Mouse (Mus musculus) liver, embryonic 13.5 days (tissue): ENCODE results near the gene Rfwd3. TPM values are rescaled to one million over a fixed set of nuclear protein-coding genes. Genes with fewer than 3 reads are reported as not detected.
"Not testable (repeated sequence)": the region's sequence is repeated elsewhere in the genome, so short reads cannot be mapped to it uniquely, and the experiment has no call there.

ENCODE experiments used
- ATAC-seq: fragments of 200-750 bp; cut with Nextera tagmentation; 2 replicates; pipeline ENCODE4 v1.8.0; 2017; ENCODE audit warnings: low read depth, mild to moderate bottlenecking, moderate number of reproducible peaks, moderate library complexity
- DNase-seq: peaks from one replicate; pipeline ENCODE4 v3.0.0; 2022
- H3K27ac ChIP-seq: fragments of 300-500 bp; sonication (generic); 2 replicates; pipeline ENCODE4 v1.5.1; 2015; ENCODE audit warnings: moderate library complexity, mild to moderate bottlenecking, inconsistent platforms
- H3K27me3 ChIP-seq: fragments of 300-500 bp; sonication (generic); 2 replicates; pipeline ENCODE4 v1.6.1; 2015; ENCODE audit warnings: mild to moderate bottlenecking, inconsistent platforms
- H3K36me3 ChIP-seq: fragments of 300-500 bp; sonication (generic); 2 replicates; pipeline ENCODE4 v1.6.1; 2015; ENCODE audit warnings: mild to moderate bottlenecking, inconsistent platforms
- H3K4me1 ChIP-seq: fragments of 300-500 bp; sonication (generic); replicated peaks from 2 replicates; pipeline ENCODE4 v1.6.1; 2015; ENCODE audit warnings: inconsistent platforms
- H3K4me2 ChIP-seq: fragments of 300-500 bp; sonication (generic); 2 replicates; pipeline ENCODE4 v1.6.1; 2015; ENCODE audit warnings: inconsistent platforms, mild to moderate bottlenecking, moderate library complexity
- H3K4me3 ChIP-seq: fragments of 300-500 bp; sonication (generic); replicated peaks from 2 replicates; pipeline ENCODE4 v1.5.1; 2015; ENCODE audit warnings: mild to moderate bottlenecking, inconsistent platforms
- H3K9ac ChIP-seq: fragments of 300-500 bp; sonication (generic); 2 replicates; pipeline ENCODE4 v1.6.1; 2015; ENCODE audit warnings: mild to moderate bottlenecking, inconsistent platforms
- H3K9me3 ChIP-seq: fragments of 300-500 bp; sonication (generic); replicated peaks from 2 replicates; pipeline ENCODE4 v1.6.1; 2016; ENCODE audit warnings: inconsistent platforms
- WGBS: fragments of 180-500 bp; shearing (Covaris S2); methylation state at CpG from one replicate; pipeline ENCODE4 v1.1.7; 2015; ENCODE audit not compliant: insufficient replicate concordance; 5-methylcytosine and 5-hydroxymethylcytosine counted together
- polyA plus RNA-seq: library from polyadenylated mRNA; unstranded; fragments of >200 nt; fragmentation: Nextera tagmentation; extraction: Ambion mirVana; gene quantifications from 2 replicates; pipeline ENCODE4 v1.2.1, GENCODE M21; 2015

The Rfwd3 gene
- polyA plus RNA-seq, 1 experiment from 2014 or later = 45.7 TPM

DNA sequence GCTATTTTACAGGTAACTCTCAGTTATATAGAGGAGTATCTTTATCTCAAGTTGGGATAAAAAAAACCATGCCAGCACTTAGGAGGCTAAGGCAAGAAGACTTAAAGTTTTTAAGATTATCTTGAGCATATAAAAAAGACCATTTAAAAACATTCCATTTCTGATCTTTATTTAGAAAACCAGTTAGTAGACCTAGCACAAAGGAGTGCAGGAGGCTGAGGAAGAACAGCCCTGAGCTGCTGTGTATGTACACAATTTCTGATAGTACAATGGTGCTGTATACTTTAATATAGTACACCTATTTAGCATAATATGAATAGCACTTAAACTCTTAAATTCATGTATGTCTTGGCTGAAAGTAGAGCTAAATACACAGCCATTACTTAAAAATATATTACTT is 51.9 kb downstream of the Rfwd3 start:
- Histone ChIP-seq H3K36me3 (no peaks in the 10 kb centered on the region), H3K4me3 (no peak overlapping the region), H3K9me3 (no peaks in the 10 kb centered on the region), H3K4me1 (peaks cover 39% of the 10 kb centered on the region), H3K27me3 (no peaks in the 10 kb centered on the region), H3K27ac (no peak overlapping the region), H3K9ac (no peak overlapping the region), H3K4me2 (no peak overlapping the region)
- ATAC-seq (no peak), DNase-seq (no peak)

GRCm38 (mm10) chr8:111246864-111247263 is 53.2 kb downstream of the Rfwd3 start:
- not testable (repeated sequence) for H3K9ac ChIP-seq, ATAC-seq, H3K27ac ChIP-seq, H3K36me3 ChIP-seq, H3K27me3 ChIP-seq, H3K4me2 ChIP-seq, H3K9me3 ChIP-seq, H3K4me3 ChIP-seq, DNase-seq
- H3K4me1 ChIP-seq = peaks cover 28% of the 10 kb centered on the region
- 94% methylated on average over 1 of the region's 1 CpGs for WGBS

GRCm38 (mm10) chr8:111246287-111246830 is 53.7 kb downstream of the Rfwd3 start:
- peaks cover 23% of the 10 kb centered on the region for H3K4me1 ChIP-seq
- no peak overlapping the region for H3K4me3 ChIP-seq
- no peaks in the 10 kb centered on the region for H3K27me3 ChIP-seq
- WGBS = 62% methylated on average over 4 of the region's 4 CpGs
- no peak for ATAC-seq
- no peak overlapping the region for H3K9ac ChIP-seq
- no peaks in the 10 kb centered on the region for H3K9me3 ChIP-seq
- no peak for DNase-seq
- H3K36me3 ChIP-seq = no peaks in the 10 kb centered on the region
- H3K4me2 ChIP-seq = no peak overlapping the region
- no peak overlapping the region for H3K27ac ChIP-seq

DNA sequence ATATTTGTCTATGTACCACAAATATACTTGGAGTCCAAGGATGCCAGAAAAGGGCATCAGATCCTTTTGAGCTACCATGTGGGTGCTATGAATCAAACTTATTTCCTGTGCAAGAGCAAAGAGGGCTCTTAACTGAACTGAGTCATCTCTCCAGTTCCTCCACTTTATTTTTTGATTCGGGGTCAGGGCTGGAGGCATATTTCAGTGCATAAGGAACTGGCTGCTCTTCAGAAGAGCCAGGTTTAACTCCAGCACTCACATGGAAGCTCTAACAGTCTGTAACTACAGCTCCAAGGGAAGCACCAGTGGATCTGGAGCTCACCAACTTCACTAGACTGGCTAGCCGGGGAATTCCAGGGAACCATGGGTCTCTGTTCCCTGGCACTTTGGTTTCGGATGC is 62.7 kb downstream of the Rfwd3 start:
- 73% methylated on average over 3 of the region's 3 CpGs for WGBS
- H3K9ac ChIP-seq = no peak overlapping the region
- ATAC-seq = no peak
- H3K36me3 ChIP-seq = no peaks in the 10 kb centered on the region
- DNase-seq = no peak
- H3K27me3 ChIP-seq = no peaks in the 10 kb centered on the region
- no peak overlapping the region for H3K4me3 ChIP-seq
- H3K4me1 ChIP-seq = peaks cover 7% of the 10 kb centered on the region
- H3K4me2 ChIP-seq = no peak overlapping the region
- no peaks in the 10 kb centered on the region for H3K9me3 ChIP-seq
- no peak overlapping the region for H3K27ac ChIP-seq

DNA sequence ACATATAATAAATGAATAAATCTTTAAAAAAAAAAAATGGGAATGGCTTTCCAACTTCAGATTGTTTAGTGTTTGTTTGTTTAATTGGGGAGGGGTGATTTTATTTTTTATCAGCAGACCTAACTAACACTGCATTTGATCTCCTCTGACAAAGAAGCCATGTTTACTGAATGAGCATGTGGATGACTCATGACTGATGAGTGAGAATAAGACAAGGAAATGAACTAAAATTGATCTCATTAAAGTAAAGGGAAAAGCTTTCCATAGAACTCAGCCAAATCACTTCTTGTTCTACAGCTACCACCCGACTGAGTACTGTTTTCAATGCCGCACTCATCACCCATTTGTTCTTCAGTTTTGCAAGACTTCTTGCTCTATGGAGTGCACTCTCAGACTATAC is 66.3 kb downstream of the Rfwd3 start:
- WGBS = 90% methylated on average over 2 of the region's 2 CpGs
- DNase-seq (no peak), ATAC-seq (no peak)
- no peak overlapping the region for H3K27ac ChIP-seq
- peaks cover 7% of the 10 kb centered on the region for H3K4me1 ChIP-seq
- H3K4me3 ChIP-seq = no peak overlapping the region
- no peaks in the 10 kb centered on the region for H3K36me3 ChIP-seq
- no peaks in the 10 kb centered on the region for H3K27me3 ChIP-seq
- no peak overlapping the region for H3K4me2 ChIP-seq
- no peak overlapping the region for H3K9ac ChIP-seq
- H3K9me3 ChIP-seq = no peaks in the 10 kb centered on the region

GRCm38 (mm10) chr8:111224153-111224552 is 75.9 kb downstream of the Rfwd3 start:
- Histone ChIP-seq H3K36me3 (no peaks in the 10 kb centered on the region), H3K27me3 (no peaks in the 10 kb centered on the region), H3K27ac (no peak overlapping the region), H3K9me3 (no peaks in the 10 kb centered on the region), H3K4me1 (peaks cover 3% of the 10 kb centered on the region; the same call in 1 of the 2 replicates), H3K9ac (no peak overlapping the region), H3K4me2 (no peak overlapping the region), H3K4me3 (no peak overlapping the region)
- DNase-seq = no peak
- no peak for ATAC-seq
- 84% methylated on average over 5 of the region's 5 CpGs for WGBS

Other genes starting within 250 kb of the Rfwd3 start
- 1.8 and 7.8 TPM in 2 replicates for gene Exosc6, start 243.9 kb downstream of the Rfwd3 start, polyA plus RNA-seq
- not detected in 2 replicates for gene Clec18a, start 207.8 kb downstream of the Rfwd3 start, polyA plus RNA-seq
- gene Pdpr, start 205.6 kb downstream of the Rfwd3 start, polyA plus RNA-seq = 2.9 and 3.9 TPM in 2 replicates
- gene Glg1, start 41.0 kb downstream of the Rfwd3 start, polyA plus RNA-seq = 14.3 and 17.1 TPM in 2 replicates
- gene Mlkl, start 38.0 kb upstream of the Rfwd3 start, polyA plus RNA-seq = 2.5 and 2.8 TPM in 2 replicates
- gene Fa2h, start 93.6 kb upstream of the Rfwd3 start, polyA plus RNA-seq = not detected in 2 replicates
- 1.8 and 2.5 TPM in 2 replicates for gene Wdr59, start 221.9 kb upstream of the Rfwd3 start, polyA plus RNA-seq
- 5.3 and 5.7 TPM in 2 replicates for gene Znrf1, start 235.9 kb upstream of the Rfwd3 start, polyA plus RNA-seq